Mouse (Mus musculus): ENCODE data around the gene Jdp2. TPM values are rescaled to one million over a fixed set of nuclear protein-coding genes. Genes with fewer than 3 reads are reported as not detected.

The Jdp2 gene
- polyA plus RNA-seq (2014; fragmentation: Nextera tagmentation; extraction: Ambion mirVana), result 0.49 and 0.66 TPM in 2 replicates

- peak within 1 kb of the TSS; percentile 72 for H3K4me3 ChIP-seq (ENCODE audit: low read length)
- peaks cover 6% of the 10 kb centered on the region; the same call in 1 of the 2 replicates for H3K27me3 ChIP-seq (ENCODE audit: control insufficient read depth, insufficient read depth, low read length)
- WGBS, result under 1% methylated on average over 67 of the region's 90 CpGs
- peak; percentile 94 for ATAC-seq (ENCODE audit: low FRiP score, low TSS enrichment)
- H3K4me2 ChIP-seq (replicated peaks; ENCODE audit: low read depth, low read length), result peak within 1 kb of the TSS; percentile 83
- peak within 1 kb of the TSS; percentile 81 for H3K9ac ChIP-seq (ENCODE audit: low read depth, low read length)
- H3K27ac ChIP-seq (ENCODE audit: low read depth, low read length), result peak within 1 kb of the TSS; percentile 52; the same call in 1 of the 2 replicates
- no peaks in the 10 kb centered on the region for H3K36me3 ChIP-seq (ENCODE audit: control insufficient read depth, insufficient read depth, low read length)
- peaks cover 15% of the 10 kb centered on the region for H3K4me1 ChIP-seq (ENCODE audit: control insufficient read depth, insufficient read depth, low read length)
- H3K9me3 ChIP-seq (ENCODE audit: control insufficient read depth, low read length), result no peaks in the 10 kb centered on the region
These were observed at the start of gene Jdp2 for GRCm38 (mm10) chr12:85598611-85599477. Jdp2 (plus strand) TSS chr12:85599027.

- H3K4me1 ChIP-seq (ENCODE audit: control insufficient read depth, insufficient read depth, low read length), result peaks cover 4% of the 10 kb centered on the region; the same call in 1 of the 2 replicates
- no peak overlapping the region for H3K4me2 ChIP-seq (replicated peaks; ENCODE audit: low read depth, low read length)
- WGBS, result 85% methylated on average over 8 of the region's 8 CpGs
- H3K27me3 ChIP-seq (ENCODE audit: control insufficient read depth, insufficient read depth, low read length), result no peaks in the 10 kb centered on the region
- no peak overlapping the region for H3K9ac ChIP-seq (ENCODE audit: low read depth, low read length)
- no peaks in the 10 kb centered on the region for H3K36me3 ChIP-seq (ENCODE audit: control insufficient read depth, insufficient read depth, low read length)
- H3K4me3 ChIP-seq (ENCODE audit: low read length), result no peak overlapping the region
- no peak overlapping the region for H3K27ac ChIP-seq (ENCODE audit: low read depth, low read length)
- ATAC-seq (ENCODE audit: low FRiP score, low TSS enrichment), result no peak
- no peaks in the 10 kb centered on the region for H3K9me3 ChIP-seq (ENCODE audit: control insufficient read depth, low read length)
These were observed 49.2 kb upstream of the Jdp2 start for GRCm38 (mm10) chr12:85549661-85550060.

- H3K9me3 ChIP-seq (ENCODE audit: control insufficient read depth, low read length), result no peaks in the 10 kb centered on the region
- H3K36me3 ChIP-seq (ENCODE audit: control insufficient read depth, insufficient read depth, low read length), result no peaks in the 10 kb centered on the region
- H3K9ac ChIP-seq (ENCODE audit: low read depth, low read length), result no peak overlapping the region
- no peak overlapping the region for H3K27ac ChIP-seq (ENCODE audit: low read depth, low read length)
- WGBS, result 91% methylated on average over 4 of the region's 4 CpGs
- no peaks in the 10 kb centered on the region for H3K27me3 ChIP-seq (ENCODE audit: control insufficient read depth, insufficient read depth, low read length)
- H3K4me3 ChIP-seq (ENCODE audit: low read length), result no peak overlapping the region
- no peak for ATAC-seq (ENCODE audit: low FRiP score, low TSS enrichment)
- H3K4me2 ChIP-seq (replicated peaks; ENCODE audit: low read depth, low read length), result no peak overlapping the region
- H3K4me1 ChIP-seq (ENCODE audit: control insufficient read depth, insufficient read depth, low read length), result peaks cover 4% of the 10 kb centered on the region; the same call in 1 of the 2 replicates
These were observed 48.4 kb upstream of the Jdp2 start for GRCm38 (mm10) chr12:85550435-85550834.

- no peak overlapping the region for H3K27ac ChIP-seq (ENCODE audit: low read depth, low read length)
- H3K9ac ChIP-seq (ENCODE audit: low read depth, low read length), result no peak overlapping the region
- no peaks in the 10 kb centered on the region for H3K27me3 ChIP-seq (ENCODE audit: control insufficient read depth, insufficient read depth, low read length)
- ATAC-seq (ENCODE audit: low FRiP score, low TSS enrichment), result no peak
- 84% methylated on average over 10 of the region's 10 CpGs for WGBS
- H3K9me3 ChIP-seq (ENCODE audit: control insufficient read depth, low read length), result no peaks in the 10 kb centered on the region
- no peaks in the 10 kb centered on the region for H3K36me3 ChIP-seq (ENCODE audit: control insufficient read depth, insufficient read depth, low read length)
- H3K4me2 ChIP-seq (replicated peaks; ENCODE audit: low read depth, low read length), result no peak overlapping the region
- no peak overlapping the region for H3K4me3 ChIP-seq (ENCODE audit: low read length)
- no peaks in the 10 kb centered on the region for H3K4me1 ChIP-seq (ENCODE audit: control insufficient read depth, insufficient read depth, low read length)
These were observed 39.5 kb upstream of the Jdp2 start for GRCm38 (mm10) chr12:85559299-85559698.

GRCm38 (mm10) chr12:85565441-85565840 lies 33.4 kb upstream of the Jdp2 start:
- H3K4me1 ChIP-seq (ENCODE audit: control insufficient read depth, insufficient read depth, low read length), result no peaks in the 10 kb centered on the region
- 90% methylated on average over 2 of the region's 2 CpGs for WGBS
- H3K9me3 ChIP-seq (ENCODE audit: control insufficient read depth, low read length), result no peaks in the 10 kb centered on the region
- H3K4me3 ChIP-seq (ENCODE audit: low read length), result no peak overlapping the region
- no peaks in the 10 kb centered on the region for H3K27me3 ChIP-seq (ENCODE audit: control insufficient read depth, insufficient read depth, low read length)
- no peak overlapping the region for H3K4me2 ChIP-seq (replicated peaks; ENCODE audit: low read depth, low read length)
- H3K27ac ChIP-seq (ENCODE audit: low read depth, low read length), result no peak overlapping the region
- H3K36me3 ChIP-seq (ENCODE audit: control insufficient read depth, insufficient read depth, low read length), result no peaks in the 10 kb centered on the region
- no peak overlapping the region for H3K9ac ChIP-seq (ENCODE audit: low read depth, low read length)
- ATAC-seq (ENCODE audit: low FRiP score, low TSS enrichment), result no peak

GRCm38 (mm10) chr12:85568298-85568697 lies 30.5 kb upstream of the Jdp2 start:
- H3K9me3 ChIP-seq (ENCODE audit: control insufficient read depth, low read length), result no peaks in the 10 kb centered on the region
- no peaks in the 10 kb centered on the region for H3K36me3 ChIP-seq (ENCODE audit: control insufficient read depth, insufficient read depth, low read length)
- no peaks in the 10 kb centered on the region for H3K27me3 ChIP-seq (ENCODE audit: control insufficient read depth, insufficient read depth, low read length)
- H3K4me1 ChIP-seq (ENCODE audit: control insufficient read depth, insufficient read depth, low read length), result no peaks in the 10 kb centered on the region
- H3K4me3 ChIP-seq (ENCODE audit: low read length), result no peak overlapping the region
- no peak for ATAC-seq (ENCODE audit: low FRiP score, low TSS enrichment)
- H3K4me2 ChIP-seq (replicated peaks; ENCODE audit: low read depth, low read length), result no peak overlapping the region
- no peak overlapping the region for H3K9ac ChIP-seq (ENCODE audit: low read depth, low read length)
- no peak overlapping the region for H3K27ac ChIP-seq (ENCODE audit: low read depth, low read length)
- WGBS, result 87% methylated on average over 3 of the region's 3 CpGs

- 59% methylated on average over 12 of the region's 12 CpGs for WGBS
These were observed 29.3 kb upstream of the Jdp2 start for GRCm38 (mm10) chr12:85569393-85570157.

GRCm38 (mm10) chr12:85570158-85570540 lies 28.7 kb upstream of the Jdp2 start:
- Histone ChIP-seq H3K27ac (ENCODE audit: low read depth, low read length) (no peak overlapping the region), H3K36me3 (ENCODE audit: control insufficient read depth, insufficient read depth, low read length) (no peaks in the 10 kb centered on the region), H3K27me3 (ENCODE audit: control insufficient read depth, insufficient read depth, low read length) (no peaks in the 10 kb centered on the region), H3K9me3 (ENCODE audit: control insufficient read depth, low read length) (no peaks in the 10 kb centered on the region), H3K4me1 (ENCODE audit: control insufficient read depth, insufficient read depth, low read length) (no peaks in the 10 kb centered on the region), H3K4me3 (ENCODE audit: low read length) (no peak overlapping the region), H3K9ac (ENCODE audit: low read depth, low read length) (no peak overlapping the region), H3K4me2 (replicated peaks; ENCODE audit: low read depth, low read length) (no peak overlapping the region)
- 76% methylated on average over 1 of the region's 1 CpGs for WGBS
- ATAC-seq (ENCODE audit: low FRiP score, low TSS enrichment), result no peak

More at GRCm38 (mm10) chr12:85569393-85570157, 29.3 kb upstream of the Jdp2 start:
- Histone ChIP-seq H3K4me2 (replicated peaks; ENCODE audit: low read depth, low read length) (no peak overlapping the region), H3K4me3 (ENCODE audit: low read length) (no peak overlapping the region), H3K9me3 (ENCODE audit: control insufficient read depth, low read length) (no peaks in the 10 kb centered on the region), H3K27me3 (ENCODE audit: control insufficient read depth, insufficient read depth, low read length) (no peaks in the 10 kb centered on the region), H3K9ac (ENCODE audit: low read depth, low read length) (no peak overlapping the region), H3K27ac (ENCODE audit: low read depth, low read length) (no peak overlapping the region), H3K36me3 (ENCODE audit: control insufficient read depth, insufficient read depth, low read length) (no peaks in the 10 kb centered on the region), H3K4me1 (ENCODE audit: control insufficient read depth, insufficient read depth, low read length) (no peaks in the 10 kb centered on the region)
- no peak for ATAC-seq (ENCODE audit: low FRiP score, low TSS enrichment)

- Histone ChIP-seq H3K27me3 (ENCODE audit: control insufficient read depth, insufficient read depth, low read length) (no peaks in the 10 kb centered on the region), H3K4me1 (ENCODE audit: control insufficient read depth, insufficient read depth, low read length) (no peaks in the 10 kb centered on the region), H3K4me3 (ENCODE audit: low read length) (no peak overlapping the region), H3K9ac (ENCODE audit: low read depth, low read length) (no peak overlapping the region), H3K9me3 (ENCODE audit: control insufficient read depth, low read length) (no peaks in the 10 kb centered on the region), H3K4me2 (replicated peaks; ENCODE audit: low read depth, low read length) (no peak overlapping the region), H3K27ac (ENCODE audit: low read depth, low read length) (no peak overlapping the region), H3K36me3 (ENCODE audit: control insufficient read depth, insufficient read depth, low read length) (no peaks in the 10 kb centered on the region)
- no peak for ATAC-seq (ENCODE audit: low FRiP score, low TSS enrichment)
- 82% methylated on average over 11 of the region's 11 CpGs for WGBS
These were observed 27.5 kb upstream of the Jdp2 start for GRCm38 (mm10) chr12:85571312-85571711.
